Mouse (Mus musculus) hindbrain, embryonic 10.5 days (tissue): ENCODE results near the gene Crygc. TPM values are rescaled to one million over a fixed set of nuclear protein-coding genes. Genes with fewer than 3 reads are reported as not detected.
"Not testable (repeated sequence)": the region's sequence is repeated elsewhere in the genome, so short reads cannot be mapped to it uniquely, and the experiment has no call there.

Source experiments
- DNase-seq: peaks from one replicate; pipeline ENCODE4 v3.0.0-alpha.2; 2017; ENCODE audit warnings: low spot score
- H3K27ac ChIP-seq: fragments of 300-500 bp; sonication (generic); 2 replicates; pipeline ENCODE4 v1.5.1; 2016; ENCODE audit warnings: mild to moderate bottlenecking, moderate library complexity
- H3K27me3 ChIP-seq: fragments of 300-500 bp; sonication (generic); 2 replicates; pipeline ENCODE4 v1.6.1; 2016; ENCODE audit warnings: mild to moderate bottlenecking; ENCODE audit not compliant: poor library complexity, insufficient read depth, severe bottlenecking
- H3K36me3 ChIP-seq: fragments of 300-500 bp; sonication (generic); 2 replicates; pipeline ENCODE4 v1.6.1; 2016; ENCODE audit warnings: mild to moderate bottlenecking, moderate library complexity
- H3K4me1 ChIP-seq: fragments of 300-500 bp; sonication (generic); replicated peaks from 2 replicates; pipeline ENCODE4 v1.6.1; 2016; ENCODE audit warnings: mild to moderate bottlenecking
- H3K4me3 ChIP-seq: fragments of 300-500 bp; sonication (generic); 2 replicates; pipeline ENCODE4 v1.5.1; 2016; ENCODE audit warnings: mild to moderate bottlenecking, moderate library complexity
- H3K9me3 ChIP-seq: fragments of 300-500 bp; sonication (generic); 2 replicates; pipeline ENCODE4 v1.6.1; 2016; ENCODE audit warnings: mild to moderate bottlenecking, moderate library complexity
- WGBS: fragments of 180-500 bp; shearing (Covaris S2); methylation state at CpG from one replicate; pipeline ENCODE4 v1.1.7; 2016; 5-methylcytosine and 5-hydroxymethylcytosine counted together
- polyA plus RNA-seq: library from polyadenylated mRNA; unstranded; fragments of >200 nt; fragmentation: Nextera tagmentation; extraction: Ambion mirVana; gene quantifications from 2 replicates; pipeline ENCODE4 v1.2.1, GENCODE M21; 2016

Gene Crygc
- polyA plus RNA-seq, 1 experiment from 2014 or later: 0.27 TPM

DNA sequence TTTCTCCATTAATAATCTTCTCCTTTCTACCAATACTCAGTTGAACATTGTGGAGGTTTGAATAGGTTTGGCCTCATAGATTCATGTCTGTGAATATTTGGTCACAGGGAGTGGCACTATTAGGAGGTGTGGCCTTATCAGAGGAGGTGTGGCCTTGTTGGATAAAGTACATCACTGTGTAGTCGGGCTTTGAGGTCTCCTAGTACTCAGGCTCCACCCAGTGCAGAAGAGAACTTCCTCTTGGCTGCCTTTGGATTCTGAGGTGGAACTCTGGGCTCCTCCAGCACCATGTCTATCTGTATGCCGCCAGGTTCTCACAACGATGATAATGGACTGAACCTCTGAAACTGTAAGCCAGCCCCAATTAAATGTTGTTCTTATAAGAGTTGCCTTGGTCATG is 23.5 kb upstream of the Crygc start:
- 85% methylated on average over 3 of the region's 3 CpGs for WGBS
- no peak for DNase-seq
- Histone ChIP-seq H3K27me3 (no peaks in the 10 kb centered on the region), H3K9me3 (no peaks in the 10 kb centered on the region), H3K36me3 (no peaks in the 10 kb centered on the region), H3K4me1 (no peaks in the 10 kb centered on the region), H3K4me3 (no peak overlapping the region), H3K27ac (no peak overlapping the region)

DNA sequence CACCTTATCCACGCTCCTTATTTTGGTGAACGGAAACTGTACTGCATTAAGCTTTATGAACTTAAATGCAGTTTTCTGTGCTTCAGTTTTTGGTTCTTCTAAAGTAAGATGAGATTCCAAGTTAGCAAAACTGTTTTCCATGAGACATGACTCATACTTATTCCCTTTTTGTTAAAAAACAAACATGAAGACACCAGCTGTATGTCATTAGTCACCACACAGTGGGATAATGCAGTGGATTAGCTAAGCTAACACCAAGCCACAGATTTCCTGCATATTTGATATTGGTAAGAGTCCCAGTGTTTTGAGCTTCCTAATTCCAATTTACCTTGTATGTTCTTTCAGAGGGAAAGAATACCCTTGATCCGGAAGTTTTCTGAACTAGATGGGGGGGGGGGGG is 18.1 kb upstream of the Crygc start:
- no peaks in the 10 kb centered on the region for H3K4me1 ChIP-seq
- no peak overlapping the region for H3K27ac ChIP-seq
- no peak for DNase-seq
- no peaks in the 10 kb centered on the region for H3K36me3 ChIP-seq
- 89% methylated on average over 3 of the region's 3 CpGs for WGBS
- H3K27me3 ChIP-seq: no peaks in the 10 kb centered on the region
- H3K9me3 ChIP-seq: no peaks in the 10 kb centered on the region
- no peak overlapping the region for H3K4me3 ChIP-seq

DNA sequence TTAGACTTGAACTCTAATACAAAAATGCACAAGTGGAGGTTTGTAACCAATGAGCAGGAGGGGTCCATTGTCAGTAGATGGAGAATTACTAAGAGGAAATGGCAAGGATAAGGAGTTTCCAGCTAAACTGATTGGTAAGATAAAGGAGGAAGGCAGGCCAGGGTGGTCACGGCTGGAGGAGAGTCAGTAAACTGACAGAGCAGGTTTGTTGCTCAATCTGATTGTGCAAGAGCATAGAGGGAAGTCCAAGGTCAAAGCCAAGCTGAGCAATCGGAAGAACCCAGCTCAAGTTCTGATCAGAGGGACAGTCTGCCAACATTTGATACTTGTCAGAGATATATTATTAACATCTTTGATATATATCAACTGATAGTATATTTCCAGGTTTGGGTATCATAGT is 16.9 kb upstream of the Crygc start:
- H3K4me1 ChIP-seq: no peaks in the 10 kb centered on the region
- no peak overlapping the region for H3K4me3 ChIP-seq
- H3K27me3 ChIP-seq: no peaks in the 10 kb centered on the region
- no peaks in the 10 kb centered on the region for H3K9me3 ChIP-seq
- no peak overlapping the region for H3K27ac ChIP-seq
- H3K36me3 ChIP-seq: no peaks in the 10 kb centered on the region
- DNase-seq: no peak
- 83% methylated on average over 2 of the region's 2 CpGs for WGBS

GRCm38 (mm10) chr1:65088567-65089356 is 15.3 kb upstream of the Crygc start:
- WGBS: 82% methylated on average over 6 of the region's 6 CpGs
- Histone ChIP-seq H3K36me3 (no peaks in the 10 kb centered on the region), H3K4me1 (no peaks in the 10 kb centered on the region), H3K4me3 (no peak overlapping the region), H3K27me3 (no peaks in the 10 kb centered on the region), H3K27ac (no peak overlapping the region), H3K9me3 (no peaks in the 10 kb centered on the region)
- no peak for DNase-seq

DNA sequence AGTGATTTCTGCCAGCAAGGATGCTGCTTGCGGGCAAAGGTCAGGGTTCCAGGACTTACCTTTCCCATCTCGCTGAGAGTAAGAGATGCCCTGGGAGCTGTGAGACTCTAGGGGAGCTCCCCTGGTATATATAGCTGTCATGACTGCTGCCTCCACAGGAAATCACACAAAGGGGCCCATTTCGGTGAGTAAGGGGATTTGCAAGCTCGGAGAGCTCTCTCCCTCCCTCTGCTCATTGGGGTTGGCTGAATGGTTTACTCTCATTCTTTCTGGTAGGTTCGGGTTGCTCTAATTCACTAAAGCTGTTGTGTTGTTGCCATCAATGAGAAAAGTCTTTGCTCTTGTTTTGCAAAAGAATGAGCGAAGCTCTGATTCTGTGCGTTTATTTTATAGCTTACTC is 8.7 kb upstream of the Crygc start, which contains the start of gene Crygb:
Gene Crygb (minus strand): TSS at position 101 of the 400 bp plus-strand sequence.
- 38% methylated on average over 7 of the region's 7 CpGs for WGBS
- Histone ChIP-seq H3K4me1 (0 out of 2 replicates have a peak, but pooled peaks cover 3% of the 10 kb centered on the region), H3K27me3 (no peaks in the 10 kb centered on the region), H3K27ac (no peak within 1 kb of the TSS), H3K9me3 (no peaks in the 10 kb centered on the region), H3K4me3 (no peak within 1 kb of the TSS), H3K36me3 (no peaks in the 10 kb centered on the region)
- DNase-seq: no peak

- Histone ChIP-seq H3K36me3 (no peaks in the 10 kb centered on the region), H3K4me3 (no peak overlapping the region), H3K27me3 (no peaks in the 10 kb centered on the region), H3K9me3 (no peaks in the 10 kb centered on the region), H3K4me1 (no peaks in the 10 kb centered on the region; the same call in 1 of the 2 replicates), H3K27ac (no peak overlapping the region)
- WGBS: 27% methylated on average over 5 of the region's 5 CpGs
- no peak for DNase-seq
These were observed 2.1 kb upstream of the Crygc start for GRCm38 (mm10) chr1:65075607-65076006.

GRCm38 (mm10) chr1:65067842-65068241 is 5.6 kb downstream of the Crygc start:
- Histone ChIP-seq H3K4me3 (no peak overlapping the region), H3K27ac (no peak overlapping the region), H3K27me3 (no peaks in the 10 kb centered on the region), H3K9me3 (no peaks in the 10 kb centered on the region), H3K4me1 (no peaks in the 10 kb centered on the region), H3K36me3 (no peaks in the 10 kb centered on the region)
- no peak for DNase-seq

DNA sequence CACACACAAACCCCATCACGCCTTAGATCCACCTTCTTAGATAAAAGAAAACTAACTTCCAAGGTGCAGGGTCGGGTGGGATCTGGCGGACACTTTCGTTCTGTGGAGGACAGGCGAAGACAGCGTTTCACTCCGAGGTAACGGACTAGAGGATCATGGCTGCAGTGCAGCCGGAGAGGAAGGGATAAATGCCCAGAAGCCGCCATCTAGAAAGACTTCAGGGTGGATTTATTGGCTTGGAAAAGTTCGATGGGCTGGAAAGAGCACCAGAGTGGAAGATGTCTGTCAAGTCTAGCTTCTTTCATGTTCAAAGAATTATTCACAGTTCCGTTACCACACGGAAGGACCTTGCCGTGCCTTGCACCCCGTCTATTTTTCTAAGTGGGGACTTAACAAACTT is 9.3 kb downstream of the Crygc start:
- 88% methylated on average over 15 of the region's 15 CpGs for WGBS
- no peaks in the 10 kb centered on the region for H3K9me3 ChIP-seq

DNA sequence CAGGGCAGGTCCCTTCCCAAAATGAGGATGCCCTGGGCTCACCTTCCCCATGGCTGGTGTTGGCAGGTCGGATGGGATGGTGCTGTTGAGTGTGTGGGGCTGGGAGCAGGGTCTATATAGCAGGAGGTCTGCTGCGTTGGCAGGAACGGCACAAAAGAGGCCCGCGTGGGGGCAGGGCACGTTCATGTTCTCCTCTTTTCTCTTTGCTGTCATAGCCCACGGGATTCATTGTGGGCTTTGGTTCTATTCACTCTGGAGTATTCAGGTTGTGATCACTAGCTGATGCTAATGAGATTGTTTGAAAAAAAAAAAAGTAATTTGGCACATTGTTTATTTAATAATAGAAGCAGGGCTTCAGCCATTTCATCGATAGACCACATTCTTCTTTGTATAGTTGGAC is 10.1 kb downstream of the Crygc start, which contains the start of gene Crygd:
Gene Crygd (minus strand): TSS at position 101 of the 400 bp plus-strand sequence.
- Histone ChIP-seq H3K27me3 (no peaks in the 10 kb centered on the region), H3K4me3 (no peak within 1 kb of the TSS), H3K27ac (no peak within 1 kb of the TSS), H3K4me1 (no peaks in the 10 kb centered on the region), H3K36me3 (no peaks in the 10 kb centered on the region), H3K9me3 (no peaks in the 10 kb centered on the region)
- no peak for DNase-seq
- 72% methylated on average over 8 of the region's 8 CpGs for WGBS

More for the DNA sequence above, 9.3 kb downstream of the Crygc start:
- no peak overlapping the region for H3K4me3 ChIP-seq
- no peaks in the 10 kb centered on the region for H3K27me3 ChIP-seq
- no peak for DNase-seq
- H3K4me1 ChIP-seq: no peaks in the 10 kb centered on the region
- H3K27ac ChIP-seq: no peak overlapping the region
- no peaks in the 10 kb centered on the region for H3K36me3 ChIP-seq

- no peak for DNase-seq
- H3K9me3 ChIP-seq: no peaks in the 10 kb centered on the region
- peaks cover 6% of the 10 kb centered on the region; the same call in 1 of the 2 replicates for H3K27me3 ChIP-seq
- 40% methylated on average over 2 of the region's 2 CpGs for WGBS
- peaks cover 14% of the 10 kb centered on the region for H3K4me1 ChIP-seq
- H3K27ac ChIP-seq: no peak overlapping the region
- H3K36me3 ChIP-seq: no peaks in the 10 kb centered on the region
- H3K4me3 ChIP-seq: no peak overlapping the region
These were observed 21.3 kb downstream of the Crygc start for GRCm38 (mm10) chr1:65052140-65052539.

GRCm38 (mm10) chr1:65051696-65052095 is 21.8 kb downstream of the Crygc start:
- Histone ChIP-seq H3K27me3 (peaks cover 6% of the 10 kb centered on the region; the same call in 1 of the 2 replicates), H3K27ac (no peak overlapping the region), H3K4me1 (peaks cover 14% of the 10 kb centered on the region), H3K36me3 (no peaks in the 10 kb centered on the region), H3K9me3 (no peaks in the 10 kb centered on the region), H3K4me3 (no peak overlapping the region)
- no peak for DNase-seq
- 63% methylated on average over 7 of the region's 7 CpGs for WGBS

GRCm38 (mm10) chr1:65050952-65051351 is 22.5 kb downstream of the Crygc start, which contains the start of gene Cryge:
Cryge (minus strand) TSS chr1:65051149.
- not testable (repeated sequence) for H3K4me3 ChIP-seq, H3K36me3 ChIP-seq, H3K9me3 ChIP-seq, H3K27ac ChIP-seq, H3K27me3 ChIP-seq, DNase-seq
- peaks cover 14% of the 10 kb centered on the region for H3K4me1 ChIP-seq
- WGBS: 52% methylated on average over 12 of the region's 12 CpGs

- WGBS: 56% methylated on average over 12 of the region's 12 CpGs
- H3K27ac ChIP-seq: no peak overlapping the region
- no peak overlapping the region for H3K4me3 ChIP-seq
- H3K4me1 ChIP-seq: peaks cover 14% of the 10 kb centered on the region
- no peaks in the 10 kb centered on the region for H3K9me3 ChIP-seq
- peaks cover 6% of the 10 kb centered on the region; the same call in 1 of the 2 replicates for H3K27me3 ChIP-seq
- no peaks in the 10 kb centered on the region for H3K36me3 ChIP-seq
- no peak for DNase-seq
These were observed 24.7 kb downstream of the Crygc start for GRCm38 (mm10) chr1:65048781-65049180.
